Mouse (Mus musculus) ES-Bruce4 (cell line): ENCODE results near the gene Xiap. TPM values are rescaled to one million over a fixed set of nuclear protein-coding genes. Genes with fewer than 3 reads are reported as not detected.

Source experiments
- H3K27ac ChIP-seq: 2 replicates; pipeline ENCODE4 v1.5.1; 2012; ENCODE audit warnings: low read length, inconsistent platforms; ENCODE audit not compliant: insufficient read depth
- H3K27me3 ChIP-seq: 2 replicates; pipeline ENCODE4 v1.6.1; 2012; ENCODE audit warnings: mild to moderate bottlenecking, low read length, inconsistent platforms; ENCODE audit not compliant: control insufficient read depth, poor library complexity, insufficient read depth, severe bottlenecking
- H3K36me3 ChIP-seq: 2 replicates; pipeline ENCODE4 v1.6.1; 2012; ENCODE audit warnings: inconsistent platforms, mild to moderate bottlenecking, low read length, moderate library complexity; ENCODE audit not compliant: control insufficient read depth, poor library complexity, insufficient read depth, severe bottlenecking
- H3K4me1 ChIP-seq: one replicate; pipeline ENCODE4 v1.8.1; 2011; ENCODE audit warnings: low read length; ENCODE audit not compliant: control insufficient read depth, insufficient read depth
- H3K4me3 ChIP-seq: 2 replicates; pipeline ENCODE4 v1.5.1; 2011; ENCODE audit warnings: low read depth, mild to moderate bottlenecking, low read length
- H3K9ac ChIP-seq: 2 replicates; pipeline ENCODE4 v1.6.1; 2012; ENCODE audit warnings: low read depth, mild to moderate bottlenecking, inconsistent platforms; ENCODE audit not compliant: poor library complexity, severe bottlenecking
- H3K9me3 ChIP-seq: replicated peaks from 2 replicates; pipeline ENCODE4 v1.6.1; 2012; ENCODE audit warnings: mild to moderate bottlenecking, low read length, inconsistent platforms; ENCODE audit not compliant: control insufficient read depth, poor library complexity, insufficient read depth, severe bottlenecking
- CTCF ChIP-seq: IDR thresholded peaks from one replicate; pipeline ENCODE4 v1.8.1; 2011; ENCODE audit warnings: low read depth, low read length
- EP300 ChIP-seq: IDR thresholded peaks from 2 replicates; pipeline ENCODE4 v1.6.1; 2011; ENCODE audit warnings: low read depth, low read length; ENCODE audit not compliant: insufficient read depth
- POLR2A ChIP-seq: IDR thresholded peaks from one replicate; pipeline ENCODE4 v1.8.1; 2011; ENCODE audit warnings: low read length; ENCODE audit not compliant: insufficient read depth
- polyA plus RNA-seq: library from polyadenylated mRNA; stranded (reverse); fragments of >200 nt; gene quantifications from 2 replicates; pipeline ENCODE4 v1.2.4, GENCODE M21; 2011; ENCODE audit warnings: low read depth; ENCODE audit not compliant: missing spikeins, insufficient read depth, insufficient read length

Xiap gene
- polyA plus RNA-seq, 1 experiment: 48.4 TPM

DNA sequence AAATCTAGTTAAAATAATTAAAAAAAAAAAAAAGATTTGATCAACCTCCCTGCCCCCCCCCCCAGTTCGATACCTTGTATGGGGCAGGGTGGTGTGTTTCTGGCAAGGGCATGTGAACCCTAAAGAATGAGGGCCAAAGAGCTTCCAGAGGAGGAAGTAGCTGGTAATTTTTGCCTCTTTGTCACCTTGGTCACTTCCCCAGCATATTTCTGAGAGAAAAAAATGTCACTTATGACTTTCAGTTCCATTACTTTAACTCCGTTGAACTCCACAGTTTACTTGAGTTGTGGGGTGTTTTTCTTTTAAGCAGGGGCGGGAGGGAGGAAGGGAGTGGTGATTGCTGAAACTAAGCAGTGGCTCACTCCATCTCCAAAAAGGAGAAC, 9.4 kb downstream of the Xiap start:
- H3K4me3 ChIP-seq: peak overlapping the region; percentile 87
- peak overlapping the region; percentile 84 for H3K9ac ChIP-seq
- peak overlapping the region; percentile 77 for H3K27ac ChIP-seq
- no peaks in the 10 kb centered on the region for H3K27me3 ChIP-seq
- H3K4me1 ChIP-seq: no peaks in the 10 kb centered on the region
- H3K36me3 ChIP-seq: no peaks in the 10 kb centered on the region
- TF ChIP-seq EP300 (no peak), CTCF (no peak), POLR2A (no peak)
- no peaks in the 10 kb centered on the region for H3K9me3 ChIP-seq

GRCm38 (mm10) chrX:42087731-42088130, 28.3 kb downstream of the Xiap start:
- H3K27me3 ChIP-seq: no peaks in the 10 kb centered on the region
- no peak overlapping the region for H3K9ac ChIP-seq
- H3K27ac ChIP-seq: no peak overlapping the region
- no peaks in the 10 kb centered on the region; the same call in 1 of the 2 replicates for H3K36me3 ChIP-seq
- H3K9me3 ChIP-seq: no peaks in the 10 kb centered on the region
- TF ChIP-seq POLR2A (no peak), EP300 (no peak), CTCF (no peak)
- no peaks in the 10 kb centered on the region for H3K4me1 ChIP-seq
- no peak overlapping the region for H3K4me3 ChIP-seq

- Histone ChIP-seq H3K9ac (no peak overlapping the region), H3K9me3 (no peaks in the 10 kb centered on the region), H3K27ac (no peak overlapping the region), H3K27me3 (no peaks in the 10 kb centered on the region), H3K4me1 (no peaks in the 10 kb centered on the region), H3K36me3 (no peaks in the 10 kb centered on the region; the same call in 1 of the 2 replicates), H3K4me3 (no peak overlapping the region)
- TF ChIP-seq POLR2A (no peak), CTCF (no peak), EP300 (no peak)
Measured at GRCm38 (mm10) chrX:42088136-42088535, 28.7 kb downstream of the Xiap start.

DNA sequence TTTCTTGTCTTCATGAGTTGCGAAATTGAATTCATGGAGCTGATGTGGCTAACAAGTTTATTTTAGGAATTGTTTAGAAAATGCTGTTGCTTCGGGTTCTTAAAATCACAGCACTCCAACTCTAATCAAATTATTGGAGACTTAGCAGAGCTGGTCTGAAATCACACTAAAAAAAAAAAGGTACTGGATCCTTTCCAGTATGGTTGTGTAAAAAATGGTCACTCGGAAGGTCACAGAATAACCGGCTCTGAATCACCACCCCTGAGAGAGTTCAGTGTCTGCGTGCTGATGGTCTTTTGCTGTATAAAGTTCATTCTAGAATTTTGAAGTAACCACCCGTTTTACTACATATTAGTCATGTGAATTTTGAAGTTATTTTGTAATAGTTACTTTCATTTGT, 47.7 kb downstream of the Xiap start:
- Histone ChIP-seq H3K4me3 (no peak overlapping the region), H3K36me3 (peaks cover 3% of the 10 kb centered on the region; the same call in 1 of the 2 replicates), H3K9me3 (no peaks in the 10 kb centered on the region; the same call in 1 of the 2 replicates), H3K27ac (no peak overlapping the region), H3K27me3 (no peaks in the 10 kb centered on the region), H3K9ac (no peak overlapping the region), H3K4me1 (no peaks in the 10 kb centered on the region)
- TF ChIP-seq CTCF (no peak), POLR2A (no peak), EP300 (no peak)

GRCm38 (mm10) chrX:42110585-42110984, 51.1 kb downstream of the Xiap start:
- H3K27ac ChIP-seq: no peak overlapping the region
- H3K9ac ChIP-seq: no peak overlapping the region
- no peak for TF ChIP-seq POLR2A
- no peak for TF ChIP-seq CTCF
- no peak for TF ChIP-seq EP300
- no peaks in the 10 kb centered on the region for H3K4me1 ChIP-seq
- H3K9me3 ChIP-seq: no peaks in the 10 kb centered on the region; the same call in 1 of the 2 replicates
- no peaks in the 10 kb centered on the region for H3K36me3 ChIP-seq
- no peak overlapping the region for H3K4me3 ChIP-seq
- H3K27me3 ChIP-seq: no peaks in the 10 kb centered on the region

- H3K9me3 ChIP-seq: no peaks in the 10 kb centered on the region
- no peaks in the 10 kb centered on the region for H3K27me3 ChIP-seq
- no peak overlapping the region for H3K9ac ChIP-seq
- H3K36me3 ChIP-seq: no peaks in the 10 kb centered on the region
- H3K4me1 ChIP-seq: no peaks in the 10 kb centered on the region
- TF ChIP-seq POLR2A (no peak), EP300 (no peak), CTCF (no peak)
- no peak overlapping the region for H3K4me3 ChIP-seq
- no peak overlapping the region for H3K27ac ChIP-seq
Measured at GRCm38 (mm10) chrX:42119442-42120048, 60.1 kb downstream of the Xiap start.
